Mouse (Mus musculus) left cerebral cortex, adult 2 months (tissue): Measurements from ENCODE around the gene Ilk. TPM values are rescaled to one million over a fixed set of nuclear protein-coding genes. Genes with fewer than 3 reads are reported as not detected.

Experiments
- DNase-seq, 2 experiments: peaks; one replicate each; pipeline ENCODE4 v3.0.0; 2021 to 2022; ENCODE audit warnings: low spot score in 2 of 2, mixed read lengths in 1 of 2; ENCODE audit errors: extremely low spot score in 1 of 2
- H3K27ac ChIP-seq: fragments of 200-600 bp; 2 replicates; pipeline ENCODE4 v1.8.1; 2022
- H3K4me3 ChIP-seq: fragments of 200-600 bp; 2 replicates; pipeline ENCODE4 v1.8.1; 2022
- CTCF ChIP-seq: fragments of 200-600 bp; IDR thresholded peaks from 2 replicates; pipeline ENCODE4 v1.8.1; 2022; ENCODE audit warnings: antibody characterized with exemption, mild to moderate bottlenecking, moderate library complexity
- intact Hi-C: fragments of 180-260 bp; cut with DNase I; formaldehyde crosslinking; loops from one replicate; pipeline ENCODE4 v1.15.1; 2025
- total RNA-seq, 2 experiments: library from RNA; stranded (reverse); gene quantifications; 2 replicates each; pipeline ENCODE4 v1.2.3; 2021

The Ilk gene
- total RNA-seq, 2 experiments from 2014 or later: 67.4 to 73.5 TPM

DNA sequence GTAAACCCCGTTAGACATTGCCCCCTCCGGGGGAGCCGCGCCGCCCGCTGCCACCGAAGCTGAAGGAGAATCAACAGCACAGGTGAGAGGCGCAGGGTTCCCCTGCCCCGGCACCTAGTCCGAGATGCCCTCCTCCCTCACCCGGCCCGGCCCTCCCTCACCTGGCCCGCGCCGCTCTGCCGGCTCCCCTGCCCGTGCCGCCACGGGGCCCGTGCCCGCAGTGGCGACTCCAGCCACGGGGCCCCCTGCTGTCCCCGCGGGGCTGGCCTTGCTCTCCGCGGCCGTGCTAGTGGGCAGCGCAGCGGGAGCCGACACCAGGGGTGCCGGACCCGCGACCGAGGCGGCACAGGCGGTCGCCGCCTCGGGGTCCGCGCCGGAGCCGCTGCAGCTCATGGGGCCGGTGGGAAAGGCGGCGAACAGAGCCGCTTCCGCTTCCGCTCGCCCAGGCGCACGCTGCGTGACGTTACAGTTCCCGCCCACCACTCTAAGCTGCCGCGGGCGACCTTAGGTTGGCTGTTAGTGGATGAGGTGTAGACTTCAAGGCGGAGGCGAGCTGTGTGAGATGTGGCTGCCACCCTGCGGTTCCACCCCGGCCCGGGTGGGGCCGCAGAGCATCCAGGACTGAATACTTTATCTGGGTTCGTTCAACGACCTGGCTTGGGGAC is 7.7 kb downstream of the Ilk start, which contains the start of gene Taf10:
Gene Taf10, minus strand, starts transcription at position 436 of the 665 bp plus-strand sequence.
- peak; percentile 87 to 88 for DNase-seq
- Histone ChIP-seq H3K4me3 (peak within 1 kb of the TSS; percentile 72), H3K27ac (peak within 1 kb of the TSS; percentile 84)
- TF ChIP-seq CTCF: peak; percentile 41
- intact Hi-C loops: loop anchor here (2.0 kb wide), 1 partner anchor 67 kb away; the partner anchor contains the start of gene Mrpl17

GRCm38 (mm10) chr7:105747776-105748175 is 11.4 kb downstream of the Ilk start:
- TF ChIP-seq CTCF: no peak
- intact Hi-C loops: loop anchor here (5.0 kb wide), 2 partner anchors 40 to 110 kb away; partner anchors contain the start of gene Dchs1
- Histone ChIP-seq H3K27ac (no peak overlapping the region), H3K4me3 (no peak overlapping the region)
- DNase-seq: no peak

- intact Hi-C loops: loop anchor here (2.0 kb wide), 1 partner anchor 59 kb away; the partner anchor contains the start of gene Mrpl17
- peak; percentile 91 to 92 for DNase-seq
- no peak for TF ChIP-seq CTCF
- H3K4me3 ChIP-seq: peak within 1 kb of the TSS; percentile 93
- H3K27ac ChIP-seq: peak within 1 kb of the TSS; percentile 96
These were observed 15.4 kb downstream of the Ilk start, which contains the start of gene Tpp1 for GRCm38 (mm10) chr7:105751491-105752433. TSS of gene Tpp1 (minus strand) at chr7:105752235.

DNA sequence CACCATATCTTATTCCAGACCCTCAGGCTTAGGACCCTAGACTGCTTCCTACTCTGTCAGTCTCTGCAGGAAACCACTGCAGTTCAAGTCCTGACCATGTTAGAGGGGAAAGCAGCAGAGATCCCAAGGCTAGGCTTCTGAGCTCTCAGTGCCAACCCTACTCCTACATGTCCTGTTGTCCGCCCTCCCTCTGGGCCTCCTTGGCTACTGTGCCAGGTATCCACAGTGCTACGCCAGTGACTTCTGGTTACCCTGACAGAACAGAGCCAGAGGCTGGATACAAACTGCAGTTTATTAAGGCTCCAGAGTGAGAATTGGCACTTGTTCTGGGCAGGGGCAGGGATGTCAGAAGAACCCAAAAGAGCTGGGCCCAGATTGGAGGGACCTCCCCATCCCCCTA is 16.3 kb downstream of the Ilk start:
- Histone ChIP-seq H3K4me3 (no peak overlapping the region), H3K27ac (peak overlapping the region; percentile 96)
- TF ChIP-seq CTCF: no peak; the same call in 1 of the 2 replicates
- intact Hi-C loops: loop anchor here (2.0 kb wide), 1 partner anchor 58 kb away; the partner anchor contains the start of gene Mrpl17
- no peak for DNase-seq

- no peak for DNase-seq
- Histone ChIP-seq H3K27ac (no peak overlapping the region), H3K4me3 (no peak overlapping the region)
- intact Hi-C loops: loop anchor here (2.0 kb wide), 1 partner anchor 58 kb away; the partner anchor contains the start of gene Mrpl17
- no peak for TF ChIP-seq CTCF
These were observed 16.9 kb downstream of the Ilk start for GRCm38 (mm10) chr7:105753281-105753680.

DNA sequence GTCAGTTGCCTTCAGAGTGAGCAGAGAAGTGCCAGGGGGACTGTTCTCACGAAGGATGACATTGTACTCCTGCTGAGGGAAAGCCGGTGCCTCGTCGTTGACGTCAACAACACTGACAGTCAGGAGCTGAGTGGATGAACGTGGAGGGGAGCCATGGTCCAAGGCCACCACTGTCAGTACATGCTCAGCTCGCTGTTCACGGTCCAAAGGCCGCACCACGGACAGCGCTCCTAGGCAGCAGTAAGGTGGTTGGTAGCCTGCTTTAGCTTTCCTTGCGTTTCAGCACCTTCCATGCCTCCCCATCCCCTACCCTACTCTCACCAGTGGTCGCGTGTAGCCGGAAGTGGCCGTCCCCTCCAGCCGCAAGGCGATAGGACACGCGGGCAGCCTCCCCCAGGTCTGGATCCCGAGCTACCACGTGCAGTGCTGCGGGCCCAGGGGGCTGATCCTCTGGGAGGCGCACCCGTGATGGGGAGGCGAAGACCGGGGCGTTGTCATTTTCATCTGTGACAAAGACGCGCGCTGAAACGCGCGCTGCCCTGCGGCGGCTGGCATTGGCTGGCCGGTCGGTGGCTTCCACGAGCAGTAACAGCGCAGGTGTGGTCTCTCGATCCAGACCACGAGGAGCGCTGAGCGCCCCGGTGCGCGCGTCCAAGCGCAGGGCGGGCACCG is 25.6 kb downstream of the Ilk start:
- H3K4me3 ChIP-seq: peak overlapping the region; percentile 39
- H3K27ac ChIP-seq: no peak overlapping the region
- TF ChIP-seq CTCF: no peak
- intact Hi-C loops: no loop called here
- no peak for DNase-seq

GRCm38 (mm10) chr7:105762517-105763270 is 26.3 kb downstream of the Ilk start:
- TF ChIP-seq CTCF: no peak
- no peak for DNase-seq
- intact Hi-C loops: no loop called here
- H3K27ac ChIP-seq: no peak overlapping the region
- H3K4me3 ChIP-seq: peak overlapping the region; percentile 39

GRCm38 (mm10) chr7:105764331-105764730 is 27.9 kb downstream of the Ilk start:
- Histone ChIP-seq H3K27ac (no peak overlapping the region), H3K4me3 (no peak overlapping the region)
- intact Hi-C loops: no loop called here
- DNase-seq: no peak
- no peak for TF ChIP-seq CTCF

DNA sequence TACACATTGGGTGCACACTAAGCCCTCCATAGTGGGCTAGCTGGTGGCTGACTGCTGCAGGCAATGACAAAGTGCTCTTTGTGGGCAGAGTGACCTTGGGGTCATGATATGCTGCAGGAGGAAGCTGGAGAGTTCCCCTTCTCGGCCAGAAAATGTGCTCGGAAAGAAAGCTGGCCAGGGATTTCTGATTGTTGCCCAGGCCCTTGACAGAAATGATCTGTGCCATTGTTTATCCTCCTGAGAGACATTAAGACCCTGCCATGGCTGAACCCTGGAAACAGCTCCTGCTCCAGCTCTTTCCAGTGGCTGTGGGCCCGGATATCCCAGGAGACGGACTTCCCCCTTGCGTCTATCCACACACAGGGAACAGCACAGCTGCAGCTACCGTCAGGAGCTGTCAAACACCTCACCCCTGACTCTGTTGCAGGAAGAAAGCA is 31.4 kb downstream of the Ilk start:
- Histone ChIP-seq H3K4me3 (no peak overlapping the region), H3K27ac (no peak overlapping the region)
- no peak for TF ChIP-seq CTCF
- no peak for DNase-seq
- intact Hi-C loops: no loop called here

DNA sequence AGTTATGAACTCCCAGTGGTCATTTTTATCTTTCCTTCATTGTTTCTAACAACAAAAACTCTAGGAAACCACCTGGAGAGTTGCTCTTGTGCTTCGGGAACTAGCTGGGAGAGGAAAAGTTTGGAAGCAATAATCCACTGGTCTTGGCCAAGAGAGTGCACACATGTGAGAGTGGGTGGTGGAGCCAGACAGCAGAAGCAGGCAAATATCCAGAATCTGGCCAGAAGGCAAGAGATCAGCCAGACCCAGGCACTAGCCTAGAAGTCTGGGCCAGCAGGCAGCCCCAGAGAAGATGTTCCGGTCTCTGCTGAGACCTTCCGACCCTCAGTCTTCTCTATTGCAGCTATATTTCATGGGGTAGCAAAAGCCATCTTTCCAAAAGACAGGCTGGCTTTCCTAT is 33.6 kb downstream of the Ilk start:
- DNase-seq: no peak
- no peak for TF ChIP-seq CTCF
- Histone ChIP-seq H3K27ac (no peak overlapping the region), H3K4me3 (no peak overlapping the region)
- intact Hi-C loops: no loop called here

DNA sequence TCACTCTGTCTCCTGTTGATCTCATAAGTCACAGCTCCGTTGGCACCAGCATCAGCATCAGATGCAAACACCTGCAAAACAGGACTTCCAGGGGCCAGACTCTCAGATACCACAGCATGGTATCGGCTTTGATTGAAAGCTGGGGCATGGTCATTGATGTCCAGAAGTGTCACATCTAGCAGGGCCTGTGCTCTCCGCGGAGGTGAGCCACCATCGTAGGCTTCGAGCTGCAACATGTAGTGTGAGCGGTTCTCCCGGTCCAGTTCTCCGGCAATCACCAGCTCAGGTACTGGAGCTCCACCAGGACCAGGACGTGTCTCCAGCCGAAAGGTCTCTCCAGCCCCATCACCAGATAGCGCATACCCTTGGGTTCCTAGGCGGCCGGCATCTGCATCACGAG is 35.9 kb downstream of the Ilk start:
- no peak overlapping the region for H3K27ac ChIP-seq
- no peak for TF ChIP-seq CTCF
- DNase-seq: no peak
- H3K4me3 ChIP-seq: no peak overlapping the region
- intact Hi-C loops: no loop called here
